Mouse (Mus musculus) R1 (cell line): Measurements from ENCODE around the gene Ptpn13.

Experiments used
- DNase-seq: peaks from one replicate; pipeline ENCODE4 v3.0.0-alpha.2; 2018; ENCODE audit warnings: low read depth, low spot score

Gene Ptpn13

DNA sequence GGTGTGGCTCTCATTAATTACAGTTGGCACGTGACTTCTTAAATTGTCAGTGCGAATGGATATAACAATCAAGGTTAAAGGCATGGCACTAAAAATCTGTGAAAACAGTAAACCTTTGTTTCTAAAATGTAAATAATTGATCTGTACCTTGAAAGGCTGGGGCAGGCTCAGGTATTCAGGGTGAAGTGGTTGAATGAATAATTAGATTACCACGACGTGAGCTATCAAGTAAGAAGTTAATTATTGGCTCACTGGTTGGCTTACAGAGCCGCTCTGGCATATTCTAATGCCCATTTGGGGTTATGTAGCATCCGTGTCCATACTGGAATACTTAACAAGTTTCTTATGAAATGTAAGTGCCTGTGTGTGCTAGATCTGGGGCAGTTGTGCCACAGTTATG is 92.6 kb downstream of the Ptpn13 start:
- DNase-seq = no peak

DNA sequence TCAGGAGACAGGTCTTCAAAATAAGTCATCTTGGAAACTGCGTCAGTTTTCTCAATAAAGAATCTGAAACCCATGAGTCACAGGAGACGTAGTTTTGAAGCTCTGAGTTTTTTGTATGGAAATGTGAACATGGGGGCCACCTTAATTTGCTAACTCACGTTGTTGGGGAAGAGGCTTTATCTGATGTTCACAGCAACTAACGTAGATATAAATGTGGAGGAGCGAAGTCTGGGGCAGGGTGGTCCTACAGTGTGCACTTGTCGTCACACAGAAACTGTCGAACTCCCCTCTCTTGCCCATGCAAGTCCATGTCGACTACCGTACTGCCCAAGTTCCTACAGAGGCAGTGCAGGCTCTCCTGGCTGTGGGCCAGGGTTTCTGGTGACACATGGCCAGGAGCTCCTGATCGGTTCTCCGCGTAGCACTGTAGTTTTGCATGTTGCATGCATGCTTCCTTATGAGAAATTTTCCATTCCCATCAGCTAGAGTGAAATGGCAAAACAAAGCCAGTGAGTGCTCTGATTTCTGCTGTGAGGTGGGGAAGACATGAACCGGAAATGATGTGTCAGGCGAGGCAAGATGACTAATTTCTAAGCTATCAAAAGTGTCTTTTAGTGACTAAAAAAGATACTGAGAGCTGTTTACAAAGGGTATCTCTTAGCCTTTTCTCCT is 93.9 kb downstream of the Ptpn13 start:
- DNase-seq = no peak

DNA sequence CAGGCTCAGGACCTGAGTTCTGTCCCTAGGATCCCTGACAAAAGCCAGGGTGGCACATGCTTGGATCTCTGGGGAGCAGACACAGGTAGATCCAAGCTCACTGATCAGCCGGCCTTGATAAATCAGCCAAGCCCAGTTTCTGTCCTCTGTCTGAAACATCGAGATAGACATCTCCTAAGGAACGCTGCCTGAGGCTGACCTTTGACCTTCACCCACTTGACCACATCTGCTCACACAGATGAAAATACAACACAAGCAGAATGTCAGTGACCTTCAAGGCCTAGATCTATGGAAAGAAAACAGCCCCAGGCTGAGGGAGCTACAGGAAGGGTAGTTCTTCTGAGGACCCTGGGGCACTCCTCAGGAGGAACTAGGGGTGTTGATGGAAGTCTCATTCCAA is 97.4 kb downstream of the Ptpn13 start:
- peak; percentile 10 for DNase-seq

DNA sequence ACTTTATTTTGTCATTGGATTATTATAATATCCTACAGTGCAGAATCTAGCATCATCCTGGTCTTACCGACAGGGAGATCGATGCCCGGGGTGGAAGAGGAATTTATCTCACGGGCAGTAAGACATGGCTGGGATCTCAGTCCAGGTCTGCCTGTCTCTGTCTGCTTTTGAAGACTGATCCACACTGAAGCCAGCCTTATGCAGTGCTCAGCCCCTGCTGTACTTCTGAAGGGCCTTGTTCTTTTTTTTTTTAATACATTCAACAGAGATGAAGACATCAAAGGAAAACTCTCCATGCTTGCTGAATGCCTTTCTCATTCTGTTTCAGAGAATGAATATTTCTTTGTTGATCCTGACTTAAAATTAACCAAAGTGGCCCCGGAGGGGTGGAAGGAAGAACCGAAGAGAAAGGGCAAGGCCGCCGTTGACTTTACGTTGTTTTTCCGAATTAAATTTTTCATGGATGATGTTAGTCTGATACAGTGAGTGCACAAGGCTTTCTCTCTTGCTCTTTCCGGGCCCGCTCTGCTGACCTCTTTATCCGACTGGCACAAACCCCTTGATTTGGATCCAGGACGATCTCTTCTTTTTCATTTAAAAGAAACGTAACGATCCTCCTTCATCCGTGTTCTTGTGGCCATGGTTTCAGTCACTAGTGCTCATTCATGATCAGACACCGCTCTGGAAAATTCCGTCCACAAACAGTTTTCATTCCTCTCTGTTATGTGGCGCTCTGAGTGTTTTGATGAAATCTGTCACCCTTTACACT is 101.9 kb downstream of the Ptpn13 start:
- no peak for DNase-seq

DNA sequence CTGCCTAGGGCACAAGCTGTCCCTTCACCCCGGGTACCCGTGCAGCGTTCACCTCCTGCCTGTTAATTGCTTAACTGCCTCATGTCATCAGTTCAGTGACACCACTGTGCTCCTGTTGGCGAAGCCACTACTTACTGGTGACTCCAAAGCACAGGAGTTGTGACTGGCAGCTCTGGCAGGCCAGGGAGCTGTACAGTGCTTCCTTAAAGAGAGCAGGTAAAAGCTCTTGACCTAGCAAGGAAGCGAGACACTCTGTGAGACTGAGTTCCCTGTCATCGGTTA is 102.4 kb downstream of the Ptpn13 start:
- DNase-seq = no peak

DNA sequence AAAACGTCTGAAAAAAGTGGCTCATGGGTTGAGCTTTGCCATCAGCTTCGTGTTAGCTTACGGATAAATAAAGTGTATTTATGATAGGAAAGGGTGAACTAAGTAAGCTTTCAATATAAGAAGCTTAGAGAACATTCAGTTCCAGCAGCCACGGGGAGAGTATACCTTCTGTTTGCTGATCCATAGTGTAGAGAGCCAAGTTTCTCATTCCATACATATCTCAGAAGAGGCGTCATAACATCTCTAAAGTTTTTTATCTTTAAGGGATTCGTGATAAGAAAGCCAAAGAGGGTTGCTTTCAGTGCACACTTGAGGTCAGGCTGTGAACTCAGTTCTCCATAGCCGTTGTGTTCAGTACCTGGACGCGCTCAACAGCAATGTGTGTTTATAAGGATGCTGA is 105.2 kb downstream of the Ptpn13 start:
- DNase-seq = no peak

DNA sequence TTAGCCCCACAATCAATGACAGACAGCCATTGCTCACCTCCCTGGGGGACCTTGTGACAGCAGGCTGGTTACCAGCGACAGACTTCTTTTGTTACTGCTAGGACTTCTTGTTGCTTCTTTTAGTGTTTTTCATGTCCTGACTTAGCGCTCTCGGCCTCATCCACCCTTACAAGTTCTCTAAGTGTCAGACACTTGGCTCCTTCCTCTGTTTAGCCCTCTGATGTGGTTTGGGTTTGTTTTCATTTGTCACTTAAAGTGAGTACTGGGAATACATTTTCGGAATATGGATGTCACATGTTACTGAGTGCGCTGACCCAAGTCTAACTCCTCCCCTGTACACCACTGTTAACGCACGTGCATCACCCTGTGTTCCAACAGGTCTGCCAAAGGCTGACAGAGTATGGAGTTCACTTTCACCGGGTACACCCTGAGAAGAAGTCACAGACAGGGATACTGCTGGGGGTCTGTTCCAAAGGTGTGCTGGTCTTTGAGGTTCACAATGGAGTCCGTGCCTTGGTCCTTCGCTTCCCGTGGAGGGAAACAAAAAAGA is 107.9 kb downstream of the Ptpn13 start:
- DNase-seq = no peak

DNA sequence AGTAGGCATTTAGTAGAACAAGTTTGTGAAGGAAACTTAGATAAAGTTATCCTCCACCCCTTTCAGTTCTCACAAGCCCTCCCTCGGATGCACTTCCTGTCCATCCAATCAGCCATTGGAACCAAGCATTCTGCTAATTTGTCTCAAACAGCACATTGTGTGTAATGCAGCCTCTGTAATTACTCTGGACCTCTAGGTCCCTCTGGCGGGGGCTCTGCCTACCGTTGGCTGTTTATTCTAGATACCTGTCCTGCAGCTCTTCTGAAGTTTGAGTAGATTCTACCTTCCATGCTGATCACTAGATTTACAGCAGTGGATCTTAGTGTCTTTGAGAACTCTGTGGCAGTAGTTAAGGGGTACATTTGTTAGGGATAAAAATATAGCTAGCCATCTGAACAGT is 109.5 kb downstream of the Ptpn13 start:
- no peak for DNase-seq

DNA sequence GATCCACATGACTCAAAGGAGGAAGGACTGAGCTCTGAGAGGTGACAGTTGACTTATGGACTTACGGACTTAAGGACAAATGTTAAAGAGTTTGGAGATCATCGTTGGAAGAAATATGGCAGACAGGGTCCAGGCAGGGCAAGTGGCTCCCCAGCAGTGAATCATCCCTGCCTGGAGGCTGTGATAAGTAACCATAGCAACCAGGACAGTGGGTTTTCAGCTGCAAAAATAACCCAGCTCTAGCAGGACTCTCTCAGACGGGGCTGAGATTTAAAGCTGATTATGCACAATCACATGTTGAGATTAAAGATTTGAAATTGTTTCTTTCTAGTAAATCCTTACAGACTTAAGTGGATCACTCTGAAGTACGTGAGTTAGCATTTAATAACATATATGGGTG is 112.4 kb downstream of the Ptpn13 start:
- DNase-seq = no peak

DNA sequence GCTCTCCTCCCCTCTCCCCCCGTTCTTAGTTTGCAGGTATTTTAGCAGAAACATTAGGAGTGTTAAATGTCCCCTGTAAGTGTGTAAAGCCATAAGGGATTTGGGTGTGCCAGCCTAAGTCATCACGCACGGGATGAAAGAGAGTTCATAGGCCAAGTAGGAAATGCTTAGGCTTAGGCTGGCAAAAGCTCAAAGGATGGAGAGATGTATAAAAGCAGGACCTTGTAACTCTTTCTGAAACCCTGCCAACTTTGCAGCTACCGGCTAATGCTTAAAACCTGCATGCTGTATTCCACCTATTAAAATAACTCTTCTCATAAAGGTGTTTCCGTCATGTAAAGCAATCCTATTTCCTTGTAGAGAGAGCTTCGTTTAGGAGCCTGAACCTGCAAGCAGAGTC is 115.6 kb downstream of the Ptpn13 start:
- no peak for DNase-seq

DNA sequence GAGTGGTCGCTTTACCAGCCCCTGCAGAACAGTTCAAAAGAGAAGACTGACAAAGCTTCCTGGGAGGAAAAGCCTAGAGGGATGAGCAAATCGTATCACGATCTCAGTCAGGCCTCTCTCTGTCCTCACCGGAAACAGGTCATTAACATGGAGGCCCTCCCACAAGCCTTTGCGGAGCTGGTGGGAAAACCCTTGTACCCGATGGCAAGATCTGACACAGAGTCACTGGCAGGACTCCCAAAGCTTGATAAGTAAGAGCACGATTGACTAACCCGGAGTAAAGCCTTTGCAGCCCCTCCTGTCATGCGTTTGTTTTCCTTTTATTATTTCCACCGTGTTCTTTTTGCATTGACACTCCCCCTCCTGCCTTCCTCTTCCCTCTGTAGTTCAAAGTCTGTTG is 116.1 kb downstream of the Ptpn13 start:
- DNase-seq = peak; percentile 22

DNA sequence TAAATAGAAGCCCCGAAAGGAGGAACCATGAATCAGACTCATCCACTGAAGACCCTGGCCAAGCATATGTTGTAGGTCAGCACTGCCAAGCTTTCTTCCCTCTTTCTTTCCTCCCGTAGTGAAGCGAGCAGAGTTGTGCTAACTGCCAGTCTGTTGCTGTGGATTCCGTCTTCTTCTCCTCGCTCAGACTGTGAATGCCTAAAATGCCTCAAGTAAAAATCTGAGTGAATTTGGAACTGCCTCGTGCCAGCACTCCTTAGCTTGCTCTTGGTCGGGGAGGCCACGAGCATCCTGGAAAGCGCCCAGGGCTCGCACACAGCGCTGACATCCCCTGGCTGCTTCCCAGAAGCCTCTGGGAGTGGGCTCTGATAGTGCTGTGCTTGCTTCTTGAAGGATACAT is 116.5 kb downstream of the Ptpn13 start:
- no peak for DNase-seq

DNA sequence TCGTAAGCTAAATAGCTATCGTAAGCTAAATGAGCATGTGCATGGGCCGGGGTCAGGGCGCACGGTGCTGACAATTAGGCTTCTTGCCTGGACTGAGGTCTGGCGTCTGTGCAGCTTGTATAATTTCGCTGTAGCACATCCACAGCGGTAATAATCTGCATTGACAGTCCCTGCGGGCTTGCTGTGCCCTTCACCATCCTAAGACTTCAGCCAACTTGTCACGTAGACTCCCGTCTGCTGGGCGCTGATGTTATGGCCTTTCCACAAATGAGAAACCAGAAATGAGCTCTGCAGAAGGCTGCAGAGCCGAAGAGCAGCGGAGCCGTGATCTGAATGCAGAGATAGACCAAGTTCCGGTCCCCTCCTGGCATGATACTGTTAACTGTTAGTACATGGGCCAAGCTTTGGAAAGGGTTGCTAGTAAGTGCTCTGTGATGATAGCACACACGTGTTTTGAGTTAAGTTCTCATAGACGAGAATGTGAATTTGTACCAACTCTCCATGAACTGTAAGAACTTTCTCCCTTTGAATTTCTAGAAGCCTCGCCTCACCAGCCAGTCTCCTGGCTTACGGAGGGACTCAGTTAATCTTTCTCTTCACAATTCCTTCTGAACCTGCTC is 120.5 kb downstream of the Ptpn13 start:
- no peak for DNase-seq

DNA sequence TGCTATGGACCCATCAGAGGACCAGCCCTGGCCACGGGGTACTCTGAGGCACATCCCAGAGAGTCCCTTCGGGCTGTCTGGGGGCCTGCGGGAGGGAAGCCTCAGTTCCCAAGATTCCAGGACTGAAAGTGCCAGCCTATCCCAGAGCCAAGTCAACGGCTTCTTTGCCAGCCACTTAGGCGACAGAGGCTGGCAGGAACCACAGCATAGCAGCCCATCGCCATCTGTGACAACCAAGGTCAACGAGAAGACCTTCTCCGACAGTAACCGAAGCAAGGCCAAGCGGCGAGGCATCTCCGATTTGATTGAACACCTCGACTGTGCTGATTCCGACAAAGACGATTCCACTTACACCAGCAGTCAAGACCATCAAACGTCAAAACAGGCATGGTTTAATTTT is 129.8 kb downstream of the Ptpn13 start:
- DNase-seq = no peak

DNA sequence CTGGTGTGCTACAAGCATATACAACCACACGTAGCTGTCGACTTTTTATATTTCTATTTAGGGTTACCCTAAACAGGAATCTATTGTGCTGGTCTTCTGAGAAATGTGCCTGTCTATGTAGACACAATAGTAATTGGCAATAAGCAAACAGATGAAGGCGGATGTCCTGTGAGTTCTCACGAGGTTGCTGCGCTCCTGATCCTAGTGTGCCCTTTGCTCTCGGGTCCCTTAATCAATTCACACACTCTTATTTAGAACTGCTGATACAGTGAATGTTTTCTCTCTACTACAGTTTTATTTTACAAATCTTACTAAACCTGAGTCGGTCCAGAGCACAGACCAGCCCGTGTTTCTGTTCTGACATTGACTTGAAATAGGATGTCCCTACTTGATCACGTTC is 135.6 kb downstream of the Ptpn13 start:
- no peak for DNase-seq

DNA sequence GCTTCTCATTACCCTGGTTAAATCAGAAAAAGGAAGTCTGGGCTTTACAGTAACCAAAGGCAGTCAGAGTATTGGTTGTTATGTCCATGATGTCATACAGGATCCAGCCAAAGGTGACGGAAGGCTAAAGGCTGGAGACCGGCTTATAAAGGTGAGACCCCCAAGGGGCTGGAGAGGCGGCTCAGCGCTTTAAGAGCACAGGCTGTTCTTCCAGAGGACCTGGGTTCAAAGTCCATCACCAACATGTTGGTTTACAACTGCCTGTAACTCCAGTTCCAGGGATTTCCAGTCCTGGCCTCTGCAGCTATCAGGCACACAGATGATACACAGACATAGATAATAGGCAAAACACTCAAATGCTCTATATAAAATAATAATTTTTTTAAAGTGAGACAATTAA is 143.0 kb downstream of the Ptpn13 start:
- DNase-seq = no peak

DNA sequence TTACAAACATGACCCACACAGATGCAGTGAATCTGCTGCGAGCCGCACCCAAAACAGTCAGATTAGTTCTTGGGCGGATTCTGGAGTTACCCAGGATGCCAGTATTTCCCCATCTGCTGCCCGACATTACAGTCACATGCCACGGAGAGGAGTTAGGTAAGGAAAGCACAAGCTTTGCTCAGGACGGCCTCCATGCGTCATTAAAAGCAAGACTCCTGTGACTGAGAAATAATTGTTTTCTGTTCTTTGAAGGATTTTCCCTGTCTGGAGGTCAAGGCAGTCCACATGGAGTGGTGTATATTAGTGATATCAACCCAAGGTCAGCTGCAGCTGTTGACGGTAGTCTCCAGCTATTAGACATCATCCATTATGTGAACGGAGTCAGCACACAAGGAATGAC is 144.5 kb downstream of the Ptpn13 start:
- DNase-seq = no peak

DNA sequence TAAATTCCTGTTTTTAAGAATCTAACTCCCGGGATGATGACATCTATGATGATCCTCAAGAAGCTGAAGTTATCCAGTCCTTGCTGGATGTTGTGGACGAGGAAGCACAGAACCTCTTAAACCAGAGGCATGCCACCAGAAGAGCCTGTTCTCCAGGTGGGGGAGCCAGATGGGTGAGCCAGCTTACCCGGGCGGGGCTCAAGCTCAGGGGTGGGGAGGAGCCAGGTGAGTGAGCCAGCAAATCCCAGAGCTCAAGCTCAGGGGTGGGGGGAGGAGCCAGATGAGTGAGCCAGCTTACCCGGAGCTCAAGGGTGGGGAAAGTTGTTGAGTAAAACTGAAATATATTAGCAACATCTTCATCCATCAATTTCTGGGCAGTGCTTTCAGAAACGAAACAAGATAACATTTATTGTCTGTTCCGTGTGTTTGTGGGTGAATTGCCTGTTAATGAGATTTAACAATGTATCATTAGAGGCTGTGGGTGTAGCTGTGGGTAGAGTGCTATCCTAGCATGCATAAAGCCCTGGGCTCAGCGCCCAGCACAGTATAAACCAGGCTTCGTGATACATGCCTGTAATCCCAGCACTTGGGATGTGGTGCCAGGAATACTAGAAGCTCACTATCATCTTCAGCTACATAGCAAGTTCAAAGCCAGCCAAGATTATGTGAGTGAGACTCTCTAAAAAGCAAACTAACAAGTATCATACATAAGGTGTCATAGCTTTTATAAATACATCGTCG is 154.9 kb downstream of the Ptpn13 start:
- peak; percentile 85 for DNase-seq

DNA sequence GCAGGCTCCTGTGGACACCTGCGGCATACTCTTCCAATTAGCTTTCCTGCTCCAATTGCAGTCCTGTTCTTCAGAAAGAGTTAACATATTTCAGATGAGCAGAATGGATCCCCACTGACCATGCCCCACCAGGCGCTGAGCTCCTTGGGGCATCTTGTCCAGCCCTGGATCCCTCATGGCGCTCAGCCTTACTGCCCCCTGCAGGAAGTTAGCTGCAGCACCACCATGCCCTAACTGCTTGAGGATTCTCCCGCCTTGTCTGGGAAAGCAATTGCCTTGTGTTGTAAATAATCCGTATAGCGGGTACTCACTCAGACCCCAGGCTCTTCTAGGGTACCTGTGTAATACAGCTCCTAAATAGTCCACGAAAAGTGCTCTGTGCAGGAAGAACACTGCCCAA is 162.2 kb downstream of the Ptpn13 start:
- peak; percentile 72 for DNase-seq

DNA sequence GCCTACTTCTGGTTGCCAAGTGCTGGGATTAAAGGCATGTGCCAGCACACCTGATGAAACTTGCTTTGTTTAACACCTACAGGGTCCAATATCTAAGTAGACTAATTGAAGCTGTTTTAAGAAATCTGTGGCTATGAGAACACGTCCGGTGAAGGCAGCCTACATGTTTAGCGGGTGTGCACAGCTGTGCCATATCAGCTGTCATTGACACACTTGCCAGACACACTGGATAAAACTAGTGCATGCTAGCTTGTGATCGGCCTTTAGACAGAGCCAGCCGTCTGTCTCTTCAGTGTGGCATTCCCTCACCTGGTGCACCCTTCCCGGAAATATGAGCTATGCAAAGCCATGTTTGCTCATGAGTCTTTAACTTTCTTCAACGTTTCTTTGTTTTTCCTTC is 166.9 kb downstream of the Ptpn13 start:
- DNase-seq = no peak

DNA sequence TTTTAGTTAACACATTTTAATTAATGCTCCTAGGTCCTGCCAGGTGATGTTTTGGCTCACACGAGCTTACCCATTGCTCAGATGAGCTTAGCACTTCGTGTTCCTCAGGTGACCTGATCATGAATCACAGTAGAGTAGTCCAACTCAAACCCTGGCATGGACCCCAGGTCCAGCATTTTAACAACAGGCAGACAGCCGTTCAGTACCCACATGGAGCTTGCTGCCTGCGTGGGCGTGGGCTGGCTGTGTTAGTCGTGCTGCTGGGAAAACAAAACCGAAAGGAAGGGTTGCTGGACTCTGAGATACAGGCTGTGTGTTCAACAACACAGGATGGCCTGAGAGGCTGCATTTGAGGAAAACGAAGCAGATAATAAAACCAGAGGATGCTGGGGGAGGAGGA is 167.7 kb downstream of the Ptpn13 start:
- DNase-seq = no peak

DNA sequence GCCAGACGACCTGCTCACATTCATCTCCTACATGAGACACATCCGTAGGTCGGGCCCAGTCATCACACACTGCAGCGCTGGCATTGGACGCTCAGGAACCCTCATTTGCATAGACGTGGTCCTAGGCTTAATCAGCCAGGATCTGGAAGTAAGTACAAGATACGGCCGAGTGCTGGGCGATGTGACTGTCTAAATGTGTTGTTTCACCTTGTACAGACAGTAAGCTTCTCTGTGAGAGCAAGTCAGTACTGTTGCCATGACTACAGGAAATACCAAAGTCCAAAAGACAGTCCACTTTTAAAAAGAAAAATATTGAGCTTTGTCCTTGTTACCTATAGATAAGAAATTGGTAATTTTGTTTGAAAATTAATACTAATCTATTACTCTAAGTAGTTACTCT is 168.6 kb downstream of the Ptpn13 start:
- DNase-seq = peak; percentile 25
